Mouse (Mus musculus) G1E (cell line): ENCODE results near the gene Gm20708.

ENCODE experiments used
- CTCF ChIP-seq: IDR thresholded peaks from 2 replicates; pipeline ENCODE4 v1.5.1; 2012; ENCODE audit warnings: low read depth, low read length, inconsistent platforms, mixed read lengths
- POLR2AphosphoS5 ChIP-seq: IDR thresholded peaks from 2 replicates; pipeline ENCODE4 v1.6.1; 2012; ENCODE audit warnings: low read depth, low read length, inconsistent platforms; ENCODE audit not compliant: insufficient replicate concordance

DNA sequence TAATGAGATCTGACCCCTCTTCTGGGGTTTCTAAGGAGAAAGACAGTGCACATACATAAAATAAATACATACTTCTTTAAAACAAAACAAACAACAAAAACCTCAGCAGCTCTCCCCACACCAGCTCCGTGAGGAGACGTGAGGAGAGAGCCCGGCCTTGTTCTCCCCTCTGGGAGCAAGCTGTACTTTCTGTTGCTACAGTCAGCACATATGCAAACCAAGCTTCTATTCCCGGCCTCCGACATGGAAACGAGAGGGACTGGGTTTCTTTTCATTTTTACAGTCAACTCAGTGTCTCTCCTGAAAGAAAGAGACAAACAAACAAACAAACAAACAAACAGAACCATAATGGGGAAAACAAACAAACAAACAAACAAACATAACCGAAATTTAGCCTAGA, 9.4 kb upstream of the Gm20708 start:
- TF ChIP-seq CTCF (no peak), POLR2AphosphoS5 (no peak)
